ENCODE assay signal across 11 mouse cellular contexts in the genomic region with DNA sequence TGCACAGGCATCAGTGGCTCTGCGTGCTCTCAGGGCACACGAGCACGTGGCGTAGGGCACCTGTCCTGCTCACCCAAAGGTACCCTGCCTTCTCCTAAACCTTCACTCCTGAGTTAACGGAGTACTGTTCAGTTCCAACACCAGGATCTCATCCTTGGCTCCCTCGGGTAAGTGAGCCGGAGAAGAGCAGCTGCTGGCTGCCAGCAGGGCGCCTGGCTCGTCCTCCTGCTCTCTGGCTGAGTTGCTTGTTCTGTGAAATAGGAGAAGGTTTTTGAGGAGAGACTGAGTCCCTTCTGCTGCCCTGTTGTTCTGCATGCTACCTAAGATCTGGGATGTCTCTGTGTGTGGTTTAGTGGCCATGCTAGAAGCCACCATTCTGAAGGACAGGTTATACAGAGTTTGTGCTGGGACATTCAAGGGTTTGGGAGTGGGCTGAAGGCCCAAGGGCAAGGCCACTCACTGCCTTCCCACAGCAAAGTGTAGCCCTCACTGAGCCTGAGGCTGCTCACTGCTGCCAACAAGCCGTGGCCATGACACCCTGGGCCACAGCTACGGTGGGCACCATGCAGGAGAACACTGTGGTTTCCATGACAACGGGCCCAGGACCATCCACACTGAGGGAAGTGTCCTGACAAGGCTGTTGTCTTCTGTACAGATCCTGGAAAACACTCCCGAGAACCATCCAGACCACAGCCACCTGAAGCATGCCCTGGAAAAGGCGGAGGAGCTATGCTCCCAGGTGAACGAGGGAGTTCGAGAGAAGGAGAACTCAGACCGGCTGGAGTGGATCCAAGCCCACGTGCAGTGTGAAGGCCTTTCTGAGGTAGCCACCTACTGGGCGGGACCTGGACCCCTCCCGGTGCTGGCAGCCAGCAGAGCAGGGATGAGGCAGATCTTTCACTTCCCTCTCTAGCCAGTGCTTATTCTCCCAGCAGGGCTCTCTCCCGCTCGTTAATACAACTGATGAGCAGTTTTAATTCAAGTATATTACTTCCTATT.
A peak's percentile ranks its signal among the peaks of the same experiment; 100 is the strongest.
DNase-seq lines count a peak whose midpoint lies in the region; ATAC-seq lines count a peak whose summit lies in the region.
"Had no signal": no experiment of that assay in that cellular context is flagged by ENCODE, and none has a peak within 500 bp of the region (broad histone marks: within the 10 kb centered on the region; RNA-seq: fewer than 3 reads in every experiment).

No protein-coding gene starts in this region.

- peaks cover 17% of the 10 kb centered on the region for H3K4me1 ChIP-seq in limb, embryonic 12.5 days (replicated peaks)
- H3K4me1 ChIP-seq in limb, embryonic 10.5 days = peaks cover 14% of the 10 kb centered on the region

- intact Hi-C loops in gastrocnemius, postnatal 36 days (cut with DNase I) = no loop called here

- H3K9me3 ChIP-seq in limb, embryonic 12.5 days = no peaks in the 10 kb centered on the region
- H3K9me3 ChIP-seq in limb, embryonic 10.5 days (replicated peaks) = no peaks in the 10 kb centered on the region
- H3K9me3 ChIP-seq: midbrain, embryonic 12.5 days had no signal

- H3K27me3 ChIP-seq in limb, embryonic 12.5 days = no peaks in the 10 kb centered on the region
- H3K27me3 ChIP-seq in limb, embryonic 10.5 days (ENCODE audit: low read depth, poor library complexity, severe bottlenecking) = no peaks in the 10 kb centered on the region
- H3K27me3 ChIP-seq: midbrain, embryonic 12.5 days; Patski had no signal

- no peak for DNase-seq in limb, embryonic 10.5 days (ENCODE audit: low spot score)
- peak; percentile 71 to 86 for DNase-seq in cerebellum, postnatal 10 days
- peak; percentile 49 to 50 for DNase-seq in gastrocnemius, postnatal 36 days
- no peak for DNase-seq in layer of hippocampus, postnatal 36 days
- DNase-seq in urinary bladder, postnatal 14 days (ENCODE audit: low spot score) = no peak
- no peak for DNase-seq in frontal cortex, postnatal 36 days (ENCODE audit: low spot score in 2 of 2)

- H3K4me3 ChIP-seq in limb, embryonic 12.5 days (replicated peaks) = no peak overlapping the region
- H3K4me3 ChIP-seq in limb, embryonic 10.5 days = no peak overlapping the region
- H3K4me3 ChIP-seq: midbrain, embryonic 12.5 days had no signal

- 0 out of 2 replicates have a peak overlapping the region, but pooled peaks have one; percentile 29 for H3K27ac ChIP-seq in limb, embryonic 12.5 days
- no peak overlapping the region for H3K27ac ChIP-seq in limb, embryonic 10.5 days
- H3K27ac ChIP-seq: kidney, postnatal 0 days; midbrain, embryonic 12.5 days had no signal

- no peaks in the 10 kb centered on the region for H3K36me3 ChIP-seq in limb, embryonic 12.5 days
- H3K36me3 ChIP-seq in limb, embryonic 10.5 days = no peaks in the 10 kb centered on the region

- WGBS in limb, embryonic 12.5 days = 64% methylated on average over 22 of the region's 22 CpGs
- 64% methylated on average over 22 of the region's 22 CpGs for WGBS in limb, embryonic 10.5 days

- no peak for ATAC-seq in limb, embryonic 12.5 days (ENCODE audit: insufficient number of reproducible peaks, insufficient read depth, low FRiP score, low TSS enrichment, low read depth)
- peak; percentile 47; the same call in 1 of the 2 replicates for ATAC-seq in monocyte, adult 5-6 weeks (replicated peaks; ENCODE audit: insufficient number of reproducible peaks, low FRiP score, low TSS enrichment, poor library complexity, severe bottlenecking)
- ATAC-seq: Patski had no signal

- no peak overlapping the region for H3K9ac ChIP-seq in limb, embryonic 12.5 days (replicated peaks)
- H3K9ac ChIP-seq: midbrain, embryonic 12.5 days had no signal

- H3K4me2 ChIP-seq in limb, embryonic 12.5 days = no peak overlapping the region
- H3K4me2 ChIP-seq: midbrain, embryonic 12.5 days had no signal

Comparison
In these comparisons a context has a peak if more than half of its experiments do, and no peak if none do; other contexts are left out.
1. DNase-seq: peak in cerebellum, postnatal 10 days (2 of 2) and gastrocnemius, postnatal 36 days (2 of 2); none in limb, embryonic 10.5 days (single experiment), layer of hippocampus, postnatal 36 days (0 of 2), urinary bladder, postnatal 14 days (single experiment) and frontal cortex, postnatal 36 days (0 of 2).